Mouse (Mus musculus): Measurements from ENCODE around the gene Dcaf1.

The Dcaf1 gene

DNA sequence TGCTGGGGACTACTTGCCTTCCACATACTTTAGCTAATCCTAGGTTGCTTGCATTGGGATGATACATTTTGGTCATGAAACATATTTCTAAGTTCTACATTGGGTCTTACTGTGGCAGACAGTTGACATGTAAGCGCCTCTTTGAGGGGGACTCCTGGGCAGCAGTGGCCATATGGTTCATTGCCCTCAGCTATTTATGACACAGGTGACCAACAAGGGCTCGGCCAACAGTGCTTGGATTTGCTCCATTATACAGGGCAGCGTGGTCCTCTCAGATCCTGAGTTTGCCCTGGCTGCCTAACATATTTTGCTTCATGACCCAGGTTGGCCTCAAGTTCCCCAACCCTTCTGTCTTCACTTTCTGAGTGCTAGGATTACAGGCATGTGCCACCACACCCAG lies 55.0 kb downstream of the Dcaf1 start:
- DNase-seq (ENCODE audit: inconsistent age in 2 of 2, low spot score in 1 of 2), result no peak

DNA sequence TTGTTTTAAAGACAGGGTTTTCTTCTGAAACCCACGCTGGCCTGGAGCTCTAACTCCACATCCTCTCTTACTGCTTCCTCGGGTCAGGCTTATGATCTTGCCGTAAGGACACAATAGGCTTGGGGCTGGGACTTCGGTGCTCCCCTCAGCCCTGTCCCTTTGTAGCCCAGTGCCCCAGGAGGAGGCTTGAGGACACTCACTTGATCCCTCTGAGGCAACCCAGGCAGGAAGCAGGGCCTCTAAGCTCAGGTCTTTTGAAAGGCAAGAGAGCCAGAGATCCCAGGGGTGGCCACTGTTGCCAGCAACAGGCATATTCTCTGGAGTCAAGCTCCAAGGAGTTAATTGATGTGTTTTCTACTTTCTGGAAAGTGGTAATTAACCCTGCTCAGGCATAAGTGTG lies 57.8 kb downstream of the Dcaf1 start:
- DNase-seq (ENCODE audit: inconsistent age in 2 of 2, low spot score in 1 of 2), result peak in 1 of 2 experiments; percentile 16

DNA sequence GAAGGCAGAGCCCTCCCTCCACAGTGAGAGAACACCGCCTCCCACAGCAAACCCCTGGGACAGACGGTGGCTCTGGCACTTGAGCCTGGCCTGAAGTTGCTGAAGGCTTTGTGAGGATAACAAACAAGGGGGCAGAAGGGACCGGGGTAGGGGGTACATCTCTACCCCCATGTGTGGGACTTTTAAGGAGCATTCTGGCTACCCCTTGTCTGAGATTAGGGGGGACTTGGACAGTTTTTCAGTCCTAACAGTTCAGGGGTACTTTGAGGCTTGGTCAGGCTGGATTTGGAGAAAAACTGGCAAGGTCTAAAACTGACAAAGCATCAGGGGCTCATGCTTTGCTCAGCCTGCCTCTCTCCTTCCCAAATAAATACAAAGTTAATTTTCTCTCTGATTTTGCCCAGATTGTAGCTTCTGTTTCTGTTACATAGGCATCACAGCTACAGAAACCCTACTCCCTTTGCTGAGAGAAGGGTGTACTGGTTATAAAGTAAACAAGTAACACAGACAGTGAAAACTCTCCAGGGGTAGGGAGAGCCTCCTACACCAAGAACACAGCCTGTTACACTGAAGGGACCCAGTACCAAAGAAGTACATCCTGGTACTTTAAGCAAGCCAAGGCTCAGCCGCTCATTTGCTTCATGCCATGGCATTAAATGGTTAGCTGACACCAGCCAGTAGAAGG lies 59.5 kb downstream of the Dcaf1 start:
- DNase-seq (ENCODE audit: inconsistent age in 2 of 2, low spot score in 1 of 2), result no peak

DNA sequence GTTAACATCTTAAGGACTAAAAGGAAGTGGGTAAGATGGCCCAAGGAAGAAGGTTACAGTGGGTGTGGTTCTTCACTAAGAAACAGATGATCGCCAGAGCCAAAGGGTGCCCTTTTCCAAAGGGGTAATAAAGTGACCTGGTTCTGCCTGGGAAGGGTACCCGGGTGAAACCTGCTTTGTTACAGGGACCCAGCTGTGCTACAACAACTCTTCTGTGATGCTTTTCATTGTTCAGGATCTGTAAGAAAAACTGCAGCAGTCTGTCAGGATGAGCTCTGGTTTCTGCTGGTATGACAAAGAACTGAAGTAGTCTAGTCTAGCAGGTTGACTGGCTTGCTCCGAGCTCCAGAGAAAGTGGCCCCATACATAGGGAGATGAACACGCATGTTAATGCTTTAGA lies 60.5 kb downstream of the Dcaf1 start:
- no peak for DNase-seq (ENCODE audit: inconsistent age in 2 of 2, low spot score in 1 of 2)

DNA sequence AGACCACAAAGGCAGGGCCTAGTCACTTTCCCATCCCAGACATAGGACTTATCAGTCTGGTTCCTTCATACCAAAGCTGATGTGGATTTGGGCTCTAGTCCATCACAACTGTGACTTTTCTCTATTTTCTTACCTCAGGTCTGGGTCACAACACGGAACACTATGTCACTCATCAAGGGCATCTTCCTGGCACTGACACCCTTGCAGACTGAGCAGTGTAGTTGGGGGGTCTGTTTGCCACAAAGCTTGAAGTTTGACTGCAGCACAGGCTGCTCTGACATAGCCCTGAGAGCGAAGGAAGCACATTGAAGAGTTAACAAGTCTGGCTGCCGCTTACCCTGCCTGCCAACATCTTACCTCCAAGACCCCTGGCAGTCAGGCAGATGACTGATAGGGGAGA lies 61.4 kb downstream of the Dcaf1 start:
- DNase-seq (ENCODE audit: inconsistent age in 2 of 2, low spot score in 1 of 2), result no peak

DNA sequence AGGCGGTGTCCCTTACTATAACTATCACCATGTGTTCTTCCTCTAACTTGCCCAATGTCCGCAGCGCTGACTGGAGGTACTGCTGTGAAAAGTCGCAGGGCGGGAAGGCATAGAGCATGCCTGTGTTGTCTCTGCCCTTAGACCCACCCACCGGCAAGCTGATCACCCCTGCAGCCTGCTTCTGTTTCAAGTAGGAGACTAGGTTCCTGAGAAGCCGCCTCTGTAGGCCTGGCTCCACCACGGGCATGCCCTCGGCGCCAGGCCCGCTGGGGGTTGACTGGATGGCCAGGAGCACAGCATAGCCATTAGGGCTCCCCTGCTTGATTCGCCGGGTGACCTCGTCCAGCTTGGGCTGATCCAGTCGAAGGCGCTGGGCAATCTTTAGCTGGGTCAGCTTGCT lies 62.6 kb downstream of the Dcaf1 start:
- DNase-seq (ENCODE audit: inconsistent age in 2 of 2, low spot score in 1 of 2), result peak in 1 of 2 experiments; percentile 41

DNA sequence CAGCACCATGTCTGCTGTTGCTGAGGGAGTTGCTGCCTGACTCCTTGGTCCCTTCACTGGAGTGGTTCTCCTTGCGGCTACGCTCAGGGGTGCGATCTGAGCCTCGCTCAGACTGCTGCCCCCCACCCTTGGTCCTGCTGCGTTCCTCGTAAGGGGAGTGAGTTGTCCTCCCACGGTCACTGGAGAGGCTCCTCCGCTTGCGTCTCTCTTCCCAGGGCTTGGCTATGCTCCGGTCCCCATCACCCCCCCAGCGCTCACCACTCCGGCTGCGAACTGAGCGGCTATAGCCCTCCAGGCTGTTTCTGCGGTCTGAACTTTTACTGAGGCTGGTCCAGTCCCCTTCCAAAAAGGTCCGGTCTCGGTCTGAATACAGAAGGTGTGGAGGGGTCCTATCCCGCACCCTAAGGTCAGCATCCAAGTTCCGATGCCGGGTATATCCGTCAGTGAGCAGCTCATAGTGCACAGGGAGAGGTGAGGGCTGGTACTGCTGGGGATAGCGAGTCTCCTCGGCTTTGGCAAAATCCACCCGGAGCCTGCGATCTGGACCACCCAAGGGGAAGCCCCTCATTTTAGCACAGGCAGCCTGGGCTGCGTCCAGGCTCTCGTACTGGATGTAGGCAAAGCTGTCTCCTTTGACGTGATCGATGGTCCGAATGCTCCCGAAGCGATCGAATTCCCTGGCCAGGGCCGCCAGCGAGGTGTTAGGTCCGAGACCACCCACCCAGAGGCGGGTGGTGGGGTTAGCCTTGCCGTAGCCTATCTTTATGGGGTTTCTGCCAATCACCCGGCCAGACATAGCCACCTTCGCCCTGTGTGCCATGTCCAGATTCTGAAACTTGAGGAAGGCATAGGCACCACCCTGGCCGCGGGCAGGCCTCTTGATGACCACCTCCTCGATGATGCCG lies 63.6 kb downstream of the Dcaf1 start:
- peak in 1 of 2 experiments; percentile 51 for DNase-seq (ENCODE audit: inconsistent age in 2 of 2, low spot score in 1 of 2)

DNA sequence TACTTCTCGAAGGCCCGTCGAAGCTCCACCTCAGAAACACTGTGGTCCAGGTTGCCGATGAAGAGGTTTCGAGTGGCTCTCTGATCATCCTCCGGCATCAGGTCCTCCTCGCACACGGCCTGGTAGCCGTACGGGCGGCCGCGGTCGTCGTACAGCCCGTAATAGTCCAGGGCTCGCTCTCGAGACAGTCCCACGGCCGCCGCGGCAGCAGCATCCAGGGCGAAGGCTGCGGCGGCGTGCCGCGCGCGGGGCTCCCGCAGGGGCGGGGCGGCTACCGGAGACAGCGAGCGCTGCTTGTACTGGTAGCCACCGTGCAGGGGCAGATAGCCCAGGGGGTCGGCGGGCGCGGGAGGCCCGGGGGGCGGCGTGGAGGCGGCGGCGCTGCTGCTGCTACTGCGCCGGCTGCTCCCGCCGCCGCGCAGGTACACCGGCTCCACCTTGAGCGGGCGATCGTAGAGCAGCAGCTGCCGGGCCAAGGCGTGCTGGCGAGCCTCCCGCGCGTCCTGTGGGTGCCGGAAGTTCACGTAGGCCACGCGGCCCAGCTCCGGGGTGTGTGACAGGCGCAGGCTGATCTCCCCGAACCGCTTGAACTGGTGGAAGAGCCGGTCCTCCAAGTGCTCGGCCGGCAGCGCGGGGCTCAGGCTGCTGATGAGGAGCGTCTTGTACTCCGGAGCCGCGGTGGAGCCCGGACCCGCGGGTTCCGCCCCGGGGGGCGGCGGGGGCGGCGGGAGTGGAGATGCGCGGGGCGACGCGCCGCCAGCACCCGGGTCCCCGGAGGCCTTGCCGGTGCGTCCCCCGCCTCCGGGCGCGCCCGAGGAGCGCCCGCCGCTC lies 64.4 kb downstream of the Dcaf1 start:
- DNase-seq (ENCODE audit: inconsistent age in 2 of 2, low spot score in 1 of 2), result peak; percentile 66 to 79

DNA sequence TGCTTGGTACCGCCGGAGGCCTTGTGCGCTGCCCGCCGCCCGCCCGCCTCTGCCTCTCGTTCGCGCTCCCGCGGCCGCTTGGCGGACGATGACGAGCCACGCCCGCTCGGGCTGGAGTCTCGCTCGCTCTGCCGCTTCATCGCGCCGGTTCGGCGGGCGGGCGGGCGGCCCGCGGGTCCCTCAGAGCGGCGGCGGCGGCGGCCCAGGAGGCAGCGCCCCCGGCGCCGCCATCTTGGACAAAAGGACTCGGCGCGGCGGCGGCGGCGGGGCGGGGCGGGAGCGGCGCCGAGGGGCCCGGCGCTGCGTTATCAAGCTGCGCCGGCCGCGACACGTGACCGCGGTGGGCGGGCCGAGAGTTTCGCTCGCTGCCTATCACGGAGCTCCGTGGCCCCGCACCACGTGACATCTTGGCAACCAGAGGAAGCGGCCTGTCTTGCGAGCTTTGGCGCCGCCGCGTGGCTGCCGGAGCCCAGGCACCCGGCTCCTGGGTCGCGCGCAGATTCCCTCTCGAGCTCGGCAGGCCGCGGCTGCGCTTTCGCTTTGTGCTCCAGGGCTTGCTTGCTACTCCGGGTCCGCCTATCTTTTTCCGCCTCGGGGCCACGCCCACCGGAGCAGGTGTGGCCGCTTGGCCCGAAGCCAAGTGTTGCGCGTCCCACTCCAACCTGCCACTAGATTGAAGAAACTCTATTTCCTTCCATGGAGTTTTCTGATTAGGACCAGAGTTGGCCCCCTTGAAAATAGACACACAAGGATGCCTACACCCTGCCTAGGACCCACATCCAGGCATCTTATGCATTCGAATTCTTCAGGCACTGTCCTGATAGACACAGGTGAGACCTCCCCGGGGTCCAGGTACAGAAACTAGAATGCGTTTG lies 65.4 kb downstream of the Dcaf1 start, which contains the start of gene Rbm15b:
Gene Rbm15b (minus strand): TSS at position 601 of the 875 bp plus-strand sequence.
- peak; percentile 98 to 99 for DNase-seq (ENCODE audit: inconsistent age in 2 of 2, low spot score in 1 of 2)

DNA sequence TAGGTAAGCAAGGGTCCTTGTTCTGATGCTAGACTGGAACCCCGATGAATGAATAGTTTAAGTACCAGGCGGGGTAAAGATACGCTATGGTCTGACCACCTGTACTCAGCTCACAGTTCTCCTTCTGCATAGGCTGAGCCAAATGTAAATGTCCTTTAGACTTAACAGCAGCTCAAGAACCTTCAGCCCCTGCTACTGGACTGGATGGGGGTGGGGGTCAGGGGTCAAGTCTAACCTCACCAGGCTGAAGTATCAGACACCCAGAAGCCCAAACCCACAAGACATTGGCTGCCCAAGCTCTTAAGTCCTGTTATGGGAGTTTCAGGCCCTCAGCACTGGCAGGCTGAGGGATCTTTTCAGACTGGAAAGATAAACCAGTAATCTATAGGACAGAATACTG lies 66.7 kb downstream of the Dcaf1 start:
- peak in 1 of 2 experiments; percentile 37 for DNase-seq (ENCODE audit: inconsistent age in 2 of 2, low spot score in 1 of 2)

DNA sequence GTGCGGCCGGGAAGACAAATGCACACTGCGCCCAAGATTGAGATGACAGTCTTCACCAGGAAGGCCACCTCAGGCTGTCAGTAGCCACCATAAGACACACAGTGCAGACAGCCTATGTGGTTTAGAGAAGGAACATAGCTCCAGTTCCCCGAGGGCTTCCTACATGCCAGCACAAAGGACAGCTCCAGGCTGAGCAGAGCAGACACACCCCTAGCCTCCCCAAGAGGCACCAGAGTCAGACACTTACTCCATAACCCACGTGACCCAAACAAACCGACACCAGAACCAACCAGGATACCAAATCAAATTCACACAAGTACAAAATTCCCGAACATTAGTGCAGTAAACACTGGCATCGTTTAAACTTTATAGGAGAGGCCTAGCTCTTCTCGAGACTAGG lies 67.6 kb downstream of the Dcaf1 start:
- peak in 1 of 2 experiments; percentile 43 for DNase-seq (ENCODE audit: inconsistent age in 2 of 2, low spot score in 1 of 2)

DNA sequence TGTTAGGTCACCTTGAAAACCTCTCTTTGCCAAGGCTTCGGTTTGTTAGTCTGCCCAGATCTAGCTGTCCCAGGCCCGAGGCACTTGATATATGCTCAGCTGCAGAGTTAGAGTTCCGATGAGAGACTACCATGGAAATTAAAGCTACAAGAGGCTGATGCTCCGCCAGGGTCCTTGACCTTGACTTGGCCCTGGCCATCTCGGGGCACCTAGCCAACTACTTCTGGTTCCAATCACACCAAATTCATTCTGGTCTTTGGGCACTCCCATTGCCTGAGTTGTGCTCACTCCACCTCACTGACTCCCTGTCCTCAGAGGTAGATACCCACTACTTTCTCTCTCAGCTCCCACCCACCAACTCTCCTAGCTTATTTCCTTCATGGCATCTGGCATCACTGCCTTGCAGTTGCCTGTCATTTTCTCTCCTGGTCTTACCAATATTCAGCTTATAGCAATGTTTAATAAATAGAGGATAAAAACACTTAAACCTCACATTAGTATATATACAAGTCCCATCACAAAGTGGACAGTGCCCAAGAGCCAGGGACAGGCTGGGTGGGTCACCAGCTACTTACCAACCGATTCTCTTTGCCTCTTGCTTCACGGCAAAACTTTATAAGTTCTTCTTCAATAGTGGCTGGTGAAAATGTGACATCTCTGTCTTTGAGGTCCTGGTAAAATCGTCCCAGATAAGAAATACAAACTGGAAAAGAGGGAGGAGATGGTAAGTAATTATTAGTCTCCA lies 69.0 kb downstream of the Dcaf1 start:
- peak; percentile 87 to 94 for DNase-seq (ENCODE audit: inconsistent age in 2 of 2, low spot score in 1 of 2)

DNA sequence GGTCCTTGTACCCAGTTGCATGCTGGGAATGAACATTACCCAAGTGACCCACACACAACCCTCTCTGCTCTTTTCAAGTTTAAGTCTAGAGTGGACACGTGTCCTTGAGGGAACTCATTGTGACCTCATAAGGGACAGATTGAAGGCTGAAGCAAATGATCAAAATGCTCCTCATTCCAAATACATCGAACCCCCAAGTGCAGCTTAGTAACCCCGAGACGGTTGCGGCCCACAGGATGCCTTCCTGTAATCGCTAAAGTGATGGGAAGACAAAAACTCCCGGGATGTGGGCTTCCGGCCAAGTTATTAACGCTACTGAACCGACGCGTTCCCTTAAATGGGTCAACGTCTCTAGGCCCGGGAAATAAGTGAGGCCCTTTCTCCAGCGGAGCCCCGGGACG lies 69.7 kb downstream of the Dcaf1 start:
- DNase-seq (ENCODE audit: inconsistent age in 2 of 2, low spot score in 1 of 2), result no peak

DNA sequence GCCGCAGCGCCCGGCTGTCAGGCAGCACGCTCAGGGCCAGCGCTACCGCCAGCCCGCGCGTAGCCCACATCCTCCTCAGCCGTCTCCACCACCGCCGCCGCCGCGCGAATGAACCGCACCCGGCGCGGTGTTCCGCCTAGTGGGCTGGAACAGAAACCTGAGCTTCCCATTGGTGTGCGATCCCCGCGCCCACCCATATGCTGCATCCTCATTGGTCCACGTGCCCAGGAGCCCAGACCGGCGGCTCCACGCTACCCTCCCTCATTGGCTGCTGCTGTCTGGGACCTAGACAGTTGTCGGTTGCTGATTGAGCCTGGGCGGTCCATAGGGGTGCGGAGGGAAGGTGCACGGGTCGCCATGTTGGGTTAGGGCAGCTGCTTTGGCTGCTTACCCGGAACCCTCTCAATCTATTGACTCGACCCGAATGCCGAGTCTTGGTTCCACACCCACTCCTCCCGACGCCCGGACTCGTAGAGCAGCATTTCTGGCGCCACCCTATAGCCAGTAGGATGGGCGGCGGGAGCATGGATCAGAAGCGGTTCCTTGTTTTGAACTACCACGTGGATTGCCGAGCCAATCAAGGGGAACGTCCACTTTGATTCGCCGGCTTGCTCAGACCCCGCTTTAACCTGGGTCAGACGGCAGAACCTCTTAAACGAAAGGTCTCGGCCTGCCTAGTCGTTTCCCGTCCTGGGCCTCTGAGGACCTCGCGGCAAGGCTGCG lies 70.3 kb downstream of the Dcaf1 start, which contains the start of gene Manf:
Gene Manf (minus strand): TSS at position 151 of the 723 bp plus-strand sequence.
- peak; percentile 99 for DNase-seq (ENCODE audit: inconsistent age in 2 of 2, low spot score in 1 of 2)

DNA sequence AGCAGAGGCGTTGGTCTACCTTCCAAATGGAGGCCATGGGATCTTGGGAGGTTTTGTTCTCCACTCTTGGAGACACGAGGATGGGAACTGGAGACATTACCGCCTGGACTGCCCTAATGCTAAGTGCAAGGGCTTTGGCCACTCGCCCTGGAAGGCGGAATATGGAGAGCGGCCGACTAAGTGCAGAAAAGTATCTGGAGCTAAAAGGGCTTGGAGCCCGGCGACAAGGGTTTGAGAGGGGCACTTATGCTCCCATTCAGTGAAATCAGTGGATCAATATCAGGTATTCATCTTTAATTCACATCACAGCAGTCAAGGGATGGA lies 70.8 kb downstream of the Dcaf1 start:
- DNase-seq (ENCODE audit: inconsistent age in 2 of 2, low spot score in 1 of 2), result no peak

DNA sequence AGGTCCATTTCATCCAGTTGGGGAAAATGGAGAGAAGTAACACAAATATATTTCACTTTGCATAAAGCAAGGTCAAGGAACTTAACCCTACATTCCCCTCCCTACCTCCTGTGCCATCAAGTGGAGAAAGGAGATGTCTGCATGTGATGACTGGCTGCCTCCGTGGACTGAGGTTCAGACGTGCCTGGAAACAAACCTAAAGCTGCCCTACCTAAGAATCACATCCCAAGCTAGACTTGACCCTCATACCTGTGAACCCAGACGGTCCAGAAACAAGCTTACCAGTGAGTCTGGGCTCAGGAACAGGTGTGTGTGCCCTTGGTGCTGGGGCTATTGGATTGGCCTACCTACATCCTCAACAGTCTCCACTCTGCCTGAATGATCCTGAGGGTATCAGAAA lies 71.7 kb downstream of the Dcaf1 start:
- DNase-seq (ENCODE audit: inconsistent age in 2 of 2, low spot score in 1 of 2), result peak in 1 of 2 experiments; percentile 28

DNA sequence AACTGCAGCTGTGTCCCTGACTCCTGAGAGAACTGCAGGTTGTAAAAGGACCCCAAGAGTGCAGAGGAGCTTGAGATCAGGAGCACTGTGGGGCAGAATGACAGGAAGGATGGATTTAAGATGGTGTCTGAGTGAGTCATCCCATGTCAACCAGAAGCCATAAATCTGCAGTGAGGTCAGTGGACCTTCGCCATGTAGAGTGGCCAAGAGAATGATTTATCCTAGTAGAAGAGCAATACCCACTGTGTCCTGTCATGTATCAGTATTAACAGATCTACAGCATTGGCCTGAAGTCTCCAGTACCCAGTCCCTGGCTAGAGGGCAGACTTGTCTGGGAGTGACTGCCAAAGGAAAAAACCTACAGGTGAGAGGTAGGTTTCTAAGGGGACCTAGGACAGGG lies 77.2 kb downstream of the Dcaf1 start:
- DNase-seq (ENCODE audit: inconsistent age in 2 of 2, low spot score in 1 of 2), result peak in 1 of 2 experiments; percentile 82

DNA sequence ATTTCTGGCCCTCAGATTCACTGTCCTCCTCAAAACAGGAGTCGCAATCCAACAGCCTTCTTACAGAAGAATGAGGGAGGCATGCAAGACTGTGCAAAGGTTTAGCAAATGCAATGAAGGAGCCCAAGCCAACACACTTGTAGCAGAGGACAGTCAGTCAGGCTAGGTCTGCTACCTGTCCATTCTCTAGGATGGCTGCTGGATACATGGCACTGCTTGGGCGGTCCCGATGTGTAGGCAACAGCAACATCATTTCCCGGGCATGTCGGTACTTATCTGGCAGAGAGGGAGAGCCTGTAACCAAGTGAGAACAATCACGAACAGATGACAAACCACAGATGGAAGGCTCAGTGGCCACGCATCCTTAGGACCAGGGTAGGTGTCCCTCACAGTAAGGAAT lies 79.9 kb downstream of the Dcaf1 start:
- DNase-seq (ENCODE audit: inconsistent age in 2 of 2, low spot score in 1 of 2), result peak in 1 of 2 experiments; percentile 20
